Mouse (Mus musculus) limb, embryonic 14.5 days (tissue): ENCODE measurements at regions not wholly inside any gene's neighbourhood (a gene's known extent, or its start where the extent isn't known, plus 50 kb on each side); places are given as distances from the start of the nearest gene placed in this dataset.

Experiments used
- ATAC-seq: fragments of 200-750 bp; cut with Nextera tagmentation; 2 replicates; pipeline ENCODE4 v1.8.0; 2017; ENCODE audit warnings: low read depth, moderate number of reproducible peaks, moderate TSS enrichment; ENCODE audit not compliant: low FRiP score
- DNase-seq: peaks from one replicate; pipeline ENCODE4 v3.0.0-alpha.2; 2015; ENCODE audit warnings: low spot score
- H3K27ac ChIP-seq: fragments of 300-500 bp; sonication (generic); replicated peaks from 2 replicates; pipeline ENCODE4 v1.5.1; 2014; ENCODE audit warnings: low read depth, mild to moderate bottlenecking, low read length, moderate library complexity, mixed read lengths
- H3K27me3 ChIP-seq: fragments of 300-500 bp; sonication (generic); 2 replicates; pipeline ENCODE4 v1.6.1; 2014; ENCODE audit warnings: low read length, mixed read lengths; ENCODE audit not compliant: control insufficient read depth, insufficient read depth
- H3K36me3 ChIP-seq: fragments of 300-500 bp; sonication (generic); 2 replicates; pipeline ENCODE4 v1.6.1; 2014; ENCODE audit warnings: mild to moderate bottlenecking, low read length, moderate library complexity, mixed read lengths; ENCODE audit not compliant: control insufficient read depth, insufficient read depth
- H3K4me1 ChIP-seq: fragments of 300-500 bp; sonication (generic); 2 replicates; pipeline ENCODE4 v1.6.1; 2014; ENCODE audit warnings: antibody characterized with exemption, low read length, mixed read lengths; ENCODE audit not compliant: control insufficient read depth, insufficient read depth
- H3K4me2 ChIP-seq: fragments of 300-500 bp; sonication (generic); replicated peaks from 2 replicates; pipeline ENCODE4 v1.6.1; 2014; ENCODE audit warnings: low read depth, mild to moderate bottlenecking, low read length, moderate library complexity; ENCODE audit not compliant: severe bottlenecking
- H3K4me3 ChIP-seq: fragments of 300-500 bp; sonication (generic); replicated peaks from 2 replicates; pipeline ENCODE4 v1.5.1; 2014; ENCODE audit warnings: low read length
- H3K9ac ChIP-seq: fragments of 300-500 bp; sonication (generic); 2 replicates; pipeline ENCODE4 v1.6.1; 2014; ENCODE audit warnings: mild to moderate bottlenecking, low read depth, low read length, moderate library complexity; ENCODE audit not compliant: severe bottlenecking
- H3K9me3 ChIP-seq: fragments of 300-500 bp; sonication (generic); 2 replicates; pipeline ENCODE4 v1.6.1; 2016; ENCODE audit warnings: low read length; ENCODE audit not compliant: control insufficient read depth
- POLR2A ChIP-seq: fragments of 200-500 bp; IDR thresholded peaks from 2 replicates; pipeline ENCODE4 v1.8.0; 2012; ENCODE audit warnings: inconsistent platforms, mild to moderate bottlenecking, moderate library complexity, borderline replicate concordance; ENCODE audit not compliant: insufficient read depth, insufficient read length; ENCODE audit errors: extremely low read depth
- WGBS: fragments of 180-500 bp; shearing (Covaris S2); extraction: QIAGEN DNeasy Blood & Tissue Kit; methylation state at CpG from one replicate; pipeline ENCODE4 v1.1.7; 2014; 5-methylcytosine and 5-hydroxymethylcytosine counted together

DNA sequence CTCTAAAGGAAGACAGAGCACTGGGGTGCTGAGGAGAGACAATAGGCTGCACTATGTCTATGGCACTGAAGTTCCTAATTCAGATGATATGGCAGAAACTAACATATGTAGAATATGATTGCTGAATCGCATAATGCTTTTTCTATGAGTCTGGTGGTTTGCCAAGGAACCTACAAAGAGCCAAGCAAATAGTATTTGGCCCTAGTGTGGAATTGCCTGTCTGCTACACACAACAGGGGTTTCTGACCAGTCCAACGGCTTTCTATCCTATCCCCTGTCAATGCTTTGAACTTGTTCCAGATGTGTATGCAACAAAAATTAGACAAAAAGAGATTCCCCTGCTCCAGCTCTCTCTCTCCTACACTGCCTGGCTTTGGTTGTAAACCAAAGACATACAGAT lies 100.5 kb upstream of the Spats2l start:
- no peaks in the 10 kb centered on the region for H3K36me3 ChIP-seq
- H3K9me3 ChIP-seq: no peaks in the 10 kb centered on the region
- 49% methylated on average over 2 of the region's 2 CpGs for WGBS
- ATAC-seq: no peak
- peak; percentile 63 for DNase-seq
- no peaks in the 10 kb centered on the region for H3K27me3 ChIP-seq
- peak overlapping the region; percentile 49 for H3K27ac ChIP-seq
- peaks cover 16% of the 10 kb centered on the region for H3K4me1 ChIP-seq
- no peak overlapping the region for H3K9ac ChIP-seq
- H3K4me3 ChIP-seq: no peak overlapping the region
- no peak for TF ChIP-seq POLR2A
- H3K4me2 ChIP-seq: no peak overlapping the region

DNA sequence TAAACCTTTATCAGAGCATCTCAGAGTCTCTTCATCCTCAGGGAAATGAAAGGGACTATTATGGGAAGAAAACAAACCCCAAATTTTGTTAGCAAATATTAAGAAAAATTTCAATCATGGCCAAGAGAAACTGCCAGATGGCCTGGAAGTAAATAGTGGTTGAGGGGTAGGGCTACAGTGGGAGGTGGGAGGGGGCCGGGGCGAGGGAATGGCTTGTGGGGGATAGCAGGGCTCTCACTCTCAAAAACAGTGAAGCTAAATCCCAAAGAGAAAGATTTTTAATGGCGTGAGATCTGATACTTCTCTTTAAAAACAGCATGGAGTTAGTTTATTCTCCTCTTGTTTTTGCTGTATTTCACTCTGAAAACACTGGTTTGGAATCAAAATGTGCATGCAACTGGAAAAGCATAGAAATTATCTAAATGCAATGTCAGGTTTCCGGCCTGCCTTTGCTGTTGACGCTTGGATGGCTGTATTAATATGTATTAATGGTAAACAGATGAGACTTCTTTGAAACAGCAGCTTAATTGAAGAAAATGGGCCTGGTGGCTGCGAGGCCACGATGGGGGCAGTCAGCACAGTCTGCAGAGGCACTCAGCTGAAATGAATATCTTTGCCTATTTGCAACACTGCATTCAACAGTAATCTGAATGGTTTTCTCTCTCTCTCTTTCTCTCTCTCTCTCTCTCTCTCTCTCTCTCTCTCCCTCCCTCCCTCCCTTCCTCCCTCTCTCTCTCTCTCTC lies 99.8 kb upstream of the Spats2l start:
- H3K27me3 ChIP-seq: no peaks in the 10 kb centered on the region
- no peaks in the 10 kb centered on the region for H3K9me3 ChIP-seq
- ATAC-seq (no peak), DNase-seq (no peak)
- no peak overlapping the region for H3K4me3 ChIP-seq
- no peak overlapping the region for H3K4me2 ChIP-seq
- 34% methylated on average over 7 of the region's 7 CpGs for WGBS
- no peak overlapping the region for H3K9ac ChIP-seq
- peaks cover 16% of the 10 kb centered on the region for H3K4me1 ChIP-seq
- H3K27ac ChIP-seq: peak overlapping the region; percentile 49
- no peaks in the 10 kb centered on the region for H3K36me3 ChIP-seq
- no peak for TF ChIP-seq POLR2A

DNA sequence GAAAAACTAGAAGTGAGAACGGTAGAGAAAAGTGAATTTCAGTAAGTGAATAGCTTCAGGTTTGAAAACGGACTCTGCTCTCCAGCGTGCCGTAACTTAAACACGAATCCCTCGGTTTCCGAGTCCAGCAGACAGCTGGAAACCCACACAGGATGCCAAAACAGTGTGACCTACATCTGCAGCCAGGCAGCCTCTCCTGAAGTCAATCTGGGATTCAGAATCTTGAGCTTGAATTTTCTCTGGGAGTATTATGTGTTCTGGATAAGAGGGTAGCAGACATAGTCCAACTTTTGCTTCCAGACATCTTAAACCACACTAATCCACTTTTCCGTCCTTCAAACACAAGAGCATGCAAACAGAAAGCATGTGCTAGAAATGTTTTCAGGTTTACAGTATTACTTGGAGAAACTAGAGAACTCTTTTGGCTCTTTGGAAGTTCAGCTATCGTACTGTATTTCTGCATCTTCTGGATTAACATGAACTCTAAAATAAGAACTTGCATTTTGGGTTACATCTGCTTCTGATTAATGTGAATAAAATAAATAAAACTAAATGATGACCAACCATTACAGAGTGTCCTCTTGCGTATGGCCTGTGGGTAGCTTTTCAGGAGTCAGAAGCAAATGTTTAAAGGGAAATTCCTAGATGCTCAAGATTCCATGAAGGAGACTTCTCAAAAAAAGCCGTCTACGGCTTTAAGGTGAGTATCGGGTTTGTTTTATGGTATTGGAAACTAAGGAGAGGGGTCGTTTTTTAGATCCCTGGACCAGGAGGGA lies 89.4 kb upstream of the Spats2l start:
- H3K9ac ChIP-seq: no peak overlapping the region
- peaks cover 8% of the 10 kb centered on the region; the same call in 1 of the 2 replicates for H3K4me1 ChIP-seq
- TF ChIP-seq POLR2A: no peak
- peak; percentile 73 for DNase-seq
- no peaks in the 10 kb centered on the region for H3K27me3 ChIP-seq
- no peaks in the 10 kb centered on the region for H3K9me3 ChIP-seq
- WGBS: 37% methylated on average over 14 of the region's 14 CpGs
- H3K27ac ChIP-seq: 0 out of 2 replicates have a peak overlapping the region, but pooled peaks have one; percentile 21
- no peak overlapping the region for H3K4me3 ChIP-seq
- peak; percentile 71 for ATAC-seq
- H3K36me3 ChIP-seq: no peaks in the 10 kb centered on the region
- H3K4me2 ChIP-seq: no peak overlapping the region

DNA sequence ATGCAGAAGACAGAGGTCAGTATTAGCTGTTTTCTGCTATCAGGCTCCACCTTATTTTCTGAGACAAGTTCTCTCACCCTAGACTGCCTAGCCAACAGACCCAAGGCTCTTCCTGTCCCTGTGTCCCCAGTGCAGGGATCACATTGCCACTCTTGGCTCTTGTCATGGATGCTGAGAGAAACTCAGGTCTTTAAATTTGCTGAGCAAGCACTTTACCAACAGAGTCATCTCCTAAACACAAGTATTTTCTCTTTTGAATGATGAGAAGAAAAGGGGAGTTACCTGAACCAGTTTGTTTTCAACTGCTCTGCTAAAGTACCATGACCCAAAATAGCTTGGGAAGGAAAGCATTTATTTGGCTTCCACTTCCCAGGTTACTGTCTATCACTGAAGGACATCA lies 84.7 kb upstream of the Spats2l start:
- Histone ChIP-seq H3K36me3 (no peaks in the 10 kb centered on the region), H3K27ac (no peak overlapping the region), H3K9me3 (no peaks in the 10 kb centered on the region), H3K4me1 (peaks cover 6% of the 10 kb centered on the region; the same call in 1 of the 2 replicates), H3K27me3 (no peaks in the 10 kb centered on the region), H3K4me3 (no peak overlapping the region), H3K9ac (no peak overlapping the region), H3K4me2 (no peak overlapping the region)
- TF ChIP-seq POLR2A: no peak
- DNase-seq (no peak), ATAC-seq (no peak)

DNA sequence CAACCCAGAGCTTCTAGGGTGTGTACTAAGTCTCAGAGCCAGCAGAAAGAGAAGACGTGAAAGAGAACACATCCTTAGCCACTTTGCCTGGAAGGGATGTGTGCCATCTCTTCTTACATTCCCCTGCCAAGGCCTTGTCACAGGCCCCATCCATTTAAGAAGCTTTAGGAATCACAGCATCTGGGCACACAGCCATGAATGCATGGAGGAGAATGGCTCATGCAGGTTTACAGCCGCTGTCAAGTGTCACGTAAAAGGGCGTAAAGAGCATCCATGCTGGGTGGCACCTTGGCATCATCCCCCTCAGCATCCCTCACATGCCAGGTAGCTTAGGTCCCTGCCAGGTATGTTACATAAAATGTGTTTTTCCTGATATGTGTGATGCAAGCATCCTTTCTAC lies 66.1 kb upstream of the Spats2l start:
- no peaks in the 10 kb centered on the region for H3K9me3 ChIP-seq
- DNase-seq: peak; percentile 12
- H3K27me3 ChIP-seq: no peaks in the 10 kb centered on the region
- H3K4me2 ChIP-seq: no peak overlapping the region
- TF ChIP-seq POLR2A: no peak
- H3K9ac ChIP-seq: no peak overlapping the region
- H3K4me3 ChIP-seq: no peak overlapping the region
- 82% methylated on average over 4 of the region's 4 CpGs for WGBS
- H3K36me3 ChIP-seq: no peaks in the 10 kb centered on the region
- no peaks in the 10 kb centered on the region for H3K4me1 ChIP-seq
- ATAC-seq: no peak
- H3K27ac ChIP-seq: no peak overlapping the region
